Mouse (Mus musculus): ENCODE results near the gene A530032D15Rik. TPM values are rescaled to one million over a fixed set of nuclear protein-coding genes. Genes with fewer than 3 reads are reported as not detected.

The A530032D15Rik gene
- polyA plus RNA-seq (2015; fragmentation: Nextera tagmentation; extraction: Ambion mirVana), result not detected in 2 replicates

DNA sequence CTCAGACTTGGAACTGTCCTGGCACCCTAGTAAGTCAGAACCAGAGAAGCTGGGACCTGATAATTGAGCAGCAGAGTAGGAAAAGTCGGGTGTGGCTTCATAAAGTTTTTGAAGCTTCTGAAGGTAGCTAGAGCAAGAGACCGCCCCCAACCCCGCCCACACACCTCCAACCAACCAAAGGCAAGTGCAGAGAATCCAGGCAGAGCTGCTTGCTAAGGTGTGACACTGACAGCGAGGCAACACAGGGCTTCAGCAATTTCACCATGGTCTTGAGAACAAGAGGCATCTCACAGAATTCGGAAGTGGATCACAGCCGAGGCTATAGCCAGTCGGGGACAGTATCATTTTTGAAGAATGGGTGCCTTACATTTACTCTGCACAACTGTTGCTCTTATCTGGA, at the start of gene A530032D15Rik:
TSS of gene A530032D15Rik (minus strand) at position 101 of the 400 bp plus-strand sequence.

DNA sequence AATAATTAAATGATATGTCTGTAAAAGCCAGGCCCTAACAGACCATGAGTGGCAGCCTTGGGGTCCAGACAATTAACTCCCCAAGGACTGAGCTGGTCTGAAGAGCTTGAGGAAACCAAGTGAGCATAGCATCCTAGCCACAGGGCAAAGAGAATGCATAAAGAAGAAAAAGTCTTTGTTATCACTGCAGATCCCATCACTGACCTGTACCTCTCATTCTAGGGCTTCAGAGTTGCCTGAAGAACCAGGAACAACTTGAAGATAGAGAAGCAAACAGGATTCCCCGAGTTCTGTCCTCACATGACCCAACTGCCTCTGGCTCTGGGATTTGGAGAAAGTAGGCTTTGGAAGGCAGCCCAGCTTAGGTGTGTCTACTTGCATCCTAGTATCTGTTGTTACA, 9.8 kb downstream of the A530032D15Rik start, which contains the start of gene Gm10553:
TSS of gene Gm10553 (plus strand) at position 301 of the 400 bp plus-strand sequence.

Other genes with a start within 250 kb of the A530032D15Rik start
- 15.0 and 15.3 TPM in 2 replicates for gene Slc16a14, start 174.7 kb downstream of the A530032D15Rik start, polyA plus RNA-seq (2015; fragmentation: Nextera tagmentation; extraction: Ambion mirVana)
- gene Gm10553, start 9.7 kb downstream of the A530032D15Rik start, polyA plus RNA-seq (2015; fragmentation: Nextera tagmentation; extraction: Ambion mirVana), result not detected in 2 replicates
- gene C130026I21Rik, start 160.7 kb upstream of the A530032D15Rik start, polyA plus RNA-seq (2015; fragmentation: Nextera tagmentation; extraction: Ambion mirVana), result 0.21 TPM in 1 of 2 replicates, not detected in the other